Comparison of ENCODE assay signal across 7 mouse cellular contexts in the genomic region with DNA sequence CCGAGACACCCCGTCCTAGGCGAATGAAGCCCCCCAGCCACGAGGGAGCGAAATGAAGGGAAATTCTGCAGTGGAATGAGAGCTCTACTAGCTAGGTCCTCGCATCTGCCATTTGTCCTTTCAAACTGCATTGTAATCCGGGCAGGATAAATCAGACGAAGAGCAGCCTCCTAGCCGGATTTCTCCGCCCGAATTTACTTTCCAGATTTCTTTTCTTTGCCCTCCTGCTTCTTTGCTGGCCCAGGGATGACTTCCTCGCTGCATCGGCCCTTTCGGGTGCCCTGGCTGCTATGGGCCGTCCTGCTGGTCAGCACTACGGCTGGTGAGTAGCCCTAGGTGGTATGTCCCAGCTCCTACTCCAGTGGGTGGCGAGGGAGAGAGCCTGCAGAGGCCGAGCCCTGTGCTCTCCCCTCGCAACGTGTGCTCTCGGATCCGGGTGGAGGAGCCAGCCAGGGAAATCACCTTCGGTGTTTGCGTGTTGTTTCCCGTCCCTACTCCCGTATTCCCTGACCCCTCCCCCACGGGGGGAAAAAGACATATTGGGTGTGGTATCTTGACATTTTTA. TPM values are rescaled to one million over a fixed set of nuclear protein-coding genes. Genes with fewer than 3 reads are reported as not detected.
DNase-seq lines count a peak whose midpoint lies in the region; ATAC-seq lines count a peak whose summit lies in the region.

No protein-coding gene starts in this region.

- H3K9me3 ChIP-seq in limb, embryonic 12.5 days = no peaks in the 10 kb centered on the region
- no peaks in the 10 kb centered on the region for H3K9me3 ChIP-seq in midbrain, embryonic 13.5 days

- peak overlapping the region; percentile 79 for H3K4me2 ChIP-seq in limb, embryonic 12.5 days
- H3K4me2 ChIP-seq in midbrain, embryonic 13.5 days (replicated peaks) = peak overlapping the region; percentile 84

- H3K36me3 ChIP-seq in limb, embryonic 12.5 days = peaks cover 17% of the 10 kb centered on the region
- H3K36me3 ChIP-seq in midbrain, embryonic 13.5 days = 0 out of 2 replicates have a peak, but pooled peaks cover 3% of the 10 kb centered on the region

- WGBS in limb, embryonic 12.5 days = under 1% methylated on average over 27 of the region's 27 CpGs
- WGBS in midbrain, embryonic 13.5 days = under 1% methylated on average over 27 of the region's 27 CpGs

- DNase-seq in adrenal gland, adult 8-10 months = peak; percentile 45
- DNase-seq in embryo, embryonic 9.5 days (ENCODE audit: extremely low spot score) = peak; percentile 66
- peak; percentile 68 for DNase-seq in kidney, adult 18-20 months
- DNase-seq in spleen, adult 18-20 months = peak; percentile 10 to 31

- H3K27ac ChIP-seq in limb, embryonic 12.5 days = peak overlapping the region; percentile 99
- H3K27ac ChIP-seq in midbrain, embryonic 13.5 days = peak overlapping the region; percentile 99

- no peaks in the 10 kb centered on the region for H3K27me3 ChIP-seq in limb, embryonic 12.5 days
- H3K27me3 ChIP-seq in midbrain, embryonic 13.5 days = no peaks in the 10 kb centered on the region

- H3K9ac ChIP-seq in limb, embryonic 12.5 days (replicated peaks) = peak overlapping the region; percentile 93
- peak overlapping the region; percentile 97 for H3K9ac ChIP-seq in midbrain, embryonic 13.5 days (replicated peaks)

- H3K4me1 ChIP-seq in limb, embryonic 12.5 days (replicated peaks) = peaks cover 14% of the 10 kb centered on the region
- H3K4me1 ChIP-seq in midbrain, embryonic 13.5 days (replicated peaks) = peaks cover 35% of the 10 kb centered on the region

- peak overlapping the region; percentile 97 for H3K4me3 ChIP-seq in limb, embryonic 12.5 days (replicated peaks)
- H3K4me3 ChIP-seq in midbrain, embryonic 13.5 days (replicated peaks) = peak overlapping the region; percentile 99

- ATAC-seq in granulocyte monocyte progenitor cell, adult 5-6 weeks (replicated peaks; ENCODE audit: poor library complexity, severe bottlenecking) = peak; percentile 38
- no peak for ATAC-seq in limb, embryonic 12.5 days (ENCODE audit: insufficient number of reproducible peaks, insufficient read depth, low FRiP score, low TSS enrichment, low read depth)
- no peak for ATAC-seq in midbrain, embryonic 13.5 days

RNA-seq across cellular contexts. Expression of gene Bmpr2, which starts 1.3 kb away (rescaled TPM):
- 10 to 100 TPM; 64.0 to 68.1 (median 66.2) TPM for total RNA-seq in adrenal gland, adult 8-10 months (2022)
- 12.5 and 14.5 TPM in 2 replicates for total RNA-seq in granulocyte monocyte progenitor cell, adult 5-6 weeks (2014; fragmentation: Nextera tagmentation)
- 5.7 and 11.8 TPM in 2 replicates for total RNA-seq in granulocyte monocyte progenitor cell, adult 5-6 weeks (2017)
- 10.2 and 11.0 TPM in 2 replicates for polyA plus RNA-seq in limb, embryonic 12.5 days (2016; fragmentation: Nextera tagmentation; extraction: Ambion mirVana)
- polyA plus RNA-seq in midbrain, embryonic 13.5 days (2015; fragmentation: Nextera tagmentation; extraction: Ambion mirVana) = 10.9 and 13.0 TPM in 2 replicates

Comparison
In these comparisons a context has a peak if more than half of its experiments do, and no peak if none do; other contexts are left out.
1. RNA of gene Bmpr2, which starts 1.3 kb away (total RNA-seq): 64.0 to 68.1 TPM in adrenal gland, adult 8-10 months; 5.7 to 14.5 TPM in granulocyte monocyte progenitor cell, adult 5-6 weeks; every median in the first group is over 4 times any median in the second.
2. Peak in every context shown above with its lines, with median percentiles within 50 percentile points of each other: DNase-seq.